Mouse (Mus musculus) bone marrow, adult 2 months (tissue): Measurements from ENCODE around the gene Fuca2.
"Not testable (repeated sequence)": the region's sequence is repeated elsewhere in the genome, so short reads cannot be mapped to it uniquely, and the experiment has no call there.

ENCODE experiments used
- CTCF ChIP-seq: fragments of 200-500 bp; IDR thresholded peaks from 2 replicates; pipeline ENCODE4 v1.5.1; 2011; ENCODE audit warnings: low read length, control low read depth; ENCODE audit not compliant: control insufficient read depth, insufficient read depth
- POLR2A ChIP-seq: fragments of 200-500 bp; IDR thresholded peaks from 2 replicates; pipeline ENCODE4 v1.6.1; 2011; ENCODE audit warnings: low read depth, mild to moderate bottlenecking, control low read depth, low read length, borderline replicate concordance; ENCODE audit not compliant: control insufficient read depth

DNA sequence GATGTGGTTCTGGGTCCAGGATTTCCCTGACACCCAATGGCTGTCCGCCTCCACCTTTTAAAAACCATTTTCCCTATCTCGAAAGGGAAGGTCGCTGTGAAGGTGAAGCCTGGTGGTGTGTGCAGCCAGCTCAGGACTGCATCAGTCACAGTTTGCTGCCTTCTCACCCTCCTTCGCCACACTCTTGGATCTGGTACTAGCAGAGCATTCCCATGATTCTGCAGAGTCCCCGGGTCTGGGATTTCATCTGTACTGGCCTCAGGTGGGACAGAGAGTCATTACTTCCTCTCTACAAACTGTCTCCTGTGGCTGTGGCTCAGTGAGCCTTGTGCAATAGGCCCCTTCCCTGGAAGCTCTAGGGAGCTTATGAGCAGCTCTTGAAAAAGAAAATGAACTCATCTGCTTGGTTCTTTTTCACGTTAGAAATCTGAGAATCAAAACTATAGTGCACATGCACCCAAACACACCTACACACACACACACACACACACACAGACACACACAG is 31.3 kb upstream of the Fuca2 start:
- TF ChIP-seq POLR2A, CTCF: not testable (repeated sequence)
